Mouse (Mus musculus): ENCODE data around the gene Bola1. TPM values are rescaled to one million over a fixed set of nuclear protein-coding genes. Genes with fewer than 3 reads are reported as not detected.
"Not testable (repeated sequence)": the region's sequence is repeated elsewhere in the genome, so short reads cannot be mapped to it uniquely, and the experiment has no call there.

Gene Bola1
- polyA plus RNA-seq (2015; fragmentation: Nextera tagmentation; extraction: Ambion mirVana), result 45.2 and 46.0 TPM in 2 replicates

DNA sequence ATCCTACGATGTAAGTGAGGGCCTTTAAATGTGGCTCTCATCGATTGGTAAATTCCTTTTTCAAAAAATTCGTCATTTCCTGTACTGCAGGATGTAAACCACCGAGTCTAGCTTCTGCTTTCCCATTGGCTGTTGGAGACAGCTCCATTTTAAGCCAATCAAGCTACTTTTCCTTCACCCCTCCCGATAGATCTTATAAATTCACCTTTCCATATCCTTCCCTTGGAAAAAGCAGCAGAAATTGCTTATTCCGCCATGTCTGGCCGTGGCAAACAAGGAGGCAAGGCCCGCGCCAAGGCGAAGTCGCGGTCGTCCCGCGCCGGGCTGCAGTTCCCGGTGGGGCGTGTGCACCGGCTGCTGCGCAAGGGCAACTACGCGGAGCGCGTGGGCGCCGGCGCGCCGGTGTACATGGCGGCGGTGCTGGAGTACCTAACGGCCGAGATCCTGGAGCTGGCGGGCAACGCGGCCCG is at the start of gene Bola1, which contains the start of gene Hist2h2ab:
Gene Bola1, minus strand, starts transcription at position 49 of the 470 bp plus-strand sequence.
Gene Hist2h2ab, plus strand, starts transcription at position 205 of the 470 bp plus-strand sequence.
- peak; percentile 90 for ATAC-seq (ENCODE audit: insufficient number of reproducible peaks, low FRiP score, low TSS enrichment, low read depth)
- under 1% methylated on average over 35 of the region's 37 CpGs for WGBS
- peaks cover 16% of the 10 kb centered on the region for H3K4me1 ChIP-seq

DNA sequence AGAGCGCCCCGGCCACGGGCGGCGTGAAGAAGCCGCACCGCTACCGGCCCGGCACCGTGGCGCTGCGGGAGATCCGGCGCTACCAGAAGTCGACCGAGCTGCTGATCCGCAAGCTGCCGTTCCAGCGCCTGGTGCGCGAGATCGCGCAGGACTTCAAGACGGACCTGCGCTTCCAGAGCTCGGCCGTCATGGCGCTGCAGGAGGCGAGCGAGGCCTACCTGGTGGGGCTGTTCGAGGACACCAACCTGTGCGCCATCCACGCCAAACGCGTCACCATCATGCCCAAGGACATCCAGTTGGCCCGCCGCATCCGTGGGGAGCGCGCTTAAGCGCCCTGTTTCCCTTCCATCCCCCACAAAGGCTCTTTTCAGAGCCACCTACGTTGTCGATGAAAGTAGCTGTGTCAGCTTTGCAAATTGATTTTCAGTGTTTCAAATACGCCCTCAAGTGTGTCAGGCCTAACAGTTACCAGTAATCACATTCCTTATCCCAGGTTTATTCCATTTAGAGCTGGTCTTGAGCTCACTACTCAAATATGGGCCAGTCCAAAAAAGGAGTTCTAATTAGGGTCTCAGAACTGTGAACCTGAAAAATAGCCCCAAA is 49.4 kb upstream of the Bola1 start:
- WGBS, result 0% methylated on average over 12 of the region's 44 CpGs
- H3K27me3 ChIP-seq, H3K9me3 ChIP-seq, H3K36me3 ChIP-seq: not testable (repeated sequence)
- peak; percentile 7; the same call in 1 of the 2 replicates for ATAC-seq (ENCODE audit: insufficient number of reproducible peaks, low FRiP score, low TSS enrichment, low read depth)
- Histone ChIP-seq H3K9ac (0 out of 2 replicates have a peak overlapping the region, but pooled peaks have one; percentile 20), H3K4me1 (peaks cover 19% of the 10 kb centered on the region), H3K4me2 (peak overlapping the region; percentile 60), H3K4me3 (peak overlapping the region; percentile 52), H3K27ac (peak overlapping the region; percentile 96)

More for the DNA sequence above, at the start of gene Bola1, which contains the start of gene Hist2h2ab:
- H3K9ac ChIP-seq, result peak within 1 kb of the TSS; percentile 74
- no peaks in the 10 kb centered on the region for H3K27me3 ChIP-seq
- no peaks in the 10 kb centered on the region for H3K36me3 ChIP-seq
- H3K4me2 ChIP-seq, result peak within 1 kb of the TSS; percentile 75
- H3K27ac ChIP-seq, result peak within 1 kb of the TSS; percentile 99
- peak within 1 kb of the TSS; percentile 57 for H3K4me3 ChIP-seq
- H3K9me3 ChIP-seq, result no peaks in the 10 kb centered on the region

DNA sequence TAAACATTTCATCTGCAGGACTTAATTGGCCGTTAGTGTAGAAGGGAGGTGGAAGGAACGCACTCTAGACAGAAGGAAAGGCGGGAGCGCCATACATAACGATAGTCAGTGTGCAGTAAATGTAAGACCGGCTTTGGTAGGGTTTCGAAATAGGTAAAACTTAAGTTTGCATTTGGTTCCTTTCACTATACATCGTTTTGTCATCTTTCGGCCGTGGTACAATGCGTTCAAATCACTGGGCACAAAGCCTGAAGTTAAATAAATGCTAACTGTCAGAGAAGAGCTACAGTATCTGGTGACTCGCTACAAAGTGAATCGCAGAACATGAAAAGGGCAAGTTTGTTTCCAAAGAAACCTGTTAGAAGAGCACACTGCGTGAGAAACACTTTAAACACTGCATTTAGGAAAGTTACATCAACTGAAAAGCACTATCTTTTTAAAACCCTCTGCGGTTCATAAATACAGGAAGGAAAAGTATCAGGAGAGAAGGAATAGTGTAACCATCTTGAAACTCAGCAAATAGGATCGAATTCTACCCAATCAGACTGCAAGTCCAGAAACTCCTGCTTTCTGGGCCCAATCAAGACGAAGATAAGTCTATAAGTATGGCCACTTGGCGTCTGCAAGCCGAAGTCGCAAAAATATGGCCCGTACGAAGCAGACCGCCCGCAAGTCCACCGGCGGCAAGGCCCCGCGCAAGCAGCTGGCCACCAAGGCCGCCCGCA is 48.7 kb upstream of the Bola1 start, which contains the start of gene Hist2h3b:
Gene Hist2h3b, plus strand, starts transcription at position 604 of the 725 bp plus-strand sequence.
- Histone ChIP-seq H3K9me3 (no peaks in the 10 kb centered on the region), H3K4me2 (peak within 1 kb of the TSS; percentile 80)

DNA sequence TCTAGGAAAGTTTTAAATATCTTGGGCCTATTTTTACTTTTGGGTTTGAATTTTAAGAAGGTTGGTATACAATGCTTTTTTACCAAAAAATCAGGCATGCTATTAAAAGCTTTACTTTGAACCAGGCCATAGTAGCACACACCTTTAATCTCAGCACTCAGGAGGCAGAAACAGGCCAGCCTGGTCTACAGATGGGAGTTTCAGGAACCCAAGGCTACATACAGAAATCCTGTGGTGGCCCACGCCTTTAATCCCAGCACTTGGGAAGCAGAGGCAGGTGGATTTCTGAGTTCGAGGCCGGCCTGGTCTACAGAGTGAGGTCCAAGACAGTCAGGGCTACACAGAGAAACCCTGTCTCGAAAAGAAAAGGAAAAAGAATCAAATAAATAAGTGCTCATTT is 48.0 kb upstream of the Bola1 start:
- Histone ChIP-seq H3K4me3 (no peak overlapping the region), H3K9me3 (no peaks in the 10 kb centered on the region), H3K27ac (peak overlapping the region; percentile 92), H3K4me1 (peaks cover 21% of the 10 kb centered on the region), H3K27me3 (no peaks in the 10 kb centered on the region), H3K9ac (no peak overlapping the region), H3K4me2 (peak overlapping the region; percentile 47; the same call in 1 of the 2 replicates), H3K36me3 (no peaks in the 10 kb centered on the region)
- WGBS, result 83% methylated on average over 4 of the region's 4 CpGs
- no peak for ATAC-seq (ENCODE audit: insufficient number of reproducible peaks, low FRiP score, low TSS enrichment, low read depth)

More for the DNA sequence above, 48.7 kb upstream of the Bola1 start, which contains the start of gene Hist2h3b:
- Histone ChIP-seq H3K27me3 (no peaks in the 10 kb centered on the region), H3K9ac (0 out of 2 replicates have a peak within 1 kb of the TSS, but pooled peaks have one; percentile 20), H3K4me1 (peaks cover 20% of the 10 kb centered on the region), H3K4me3 (peak within 1 kb of the TSS; percentile 52), H3K27ac (peak within 1 kb of the TSS; percentile 96), H3K36me3 (no peaks in the 10 kb centered on the region)
- peak; percentile 69 for ATAC-seq (ENCODE audit: insufficient number of reproducible peaks, low FRiP score, low TSS enrichment, low read depth)
- WGBS, result 19% methylated on average over 30 of the region's 30 CpGs

DNA sequence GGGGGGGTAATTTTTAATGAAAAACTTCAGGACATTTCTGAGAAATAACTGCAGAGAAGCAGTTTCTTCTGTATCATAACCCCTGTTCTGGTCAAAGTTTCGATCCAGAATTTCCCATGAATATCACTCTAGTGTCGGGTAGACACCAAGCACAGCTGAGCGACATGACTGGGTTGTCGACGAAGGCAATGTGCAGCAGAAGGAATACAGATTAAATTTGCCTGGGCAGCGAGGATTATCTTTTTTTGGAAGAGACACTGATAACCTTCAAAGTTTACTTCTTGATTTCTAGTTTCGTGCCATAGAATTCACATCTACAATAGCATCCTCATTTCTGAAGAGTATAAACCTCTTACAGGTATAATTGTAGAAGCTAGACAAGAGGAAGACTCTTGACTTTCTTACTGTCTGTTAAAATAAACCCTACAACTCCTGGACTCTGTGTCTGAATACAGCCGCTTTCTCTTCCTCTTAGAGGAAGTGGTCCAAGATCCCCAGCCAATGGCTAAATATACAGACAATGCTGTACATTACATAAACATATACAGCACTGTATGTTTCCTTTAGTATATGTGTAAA is 46.7 kb upstream of the Bola1 start:
- H3K36me3 ChIP-seq, result no peaks in the 10 kb centered on the region
- H3K9me3 ChIP-seq, result no peaks in the 10 kb centered on the region
- H3K27me3 ChIP-seq, result no peaks in the 10 kb centered on the region
- H3K4me2 ChIP-seq, result no peak overlapping the region
- WGBS, result 92% methylated on average over 8 of the region's 8 CpGs
- peaks cover 31% of the 10 kb centered on the region for H3K4me1 ChIP-seq
- ATAC-seq (ENCODE audit: insufficient number of reproducible peaks, low FRiP score, low TSS enrichment, low read depth), result no peak
- H3K27ac ChIP-seq, result no peak overlapping the region
- H3K9ac ChIP-seq, result no peak overlapping the region
- no peak overlapping the region for H3K4me3 ChIP-seq

DNA sequence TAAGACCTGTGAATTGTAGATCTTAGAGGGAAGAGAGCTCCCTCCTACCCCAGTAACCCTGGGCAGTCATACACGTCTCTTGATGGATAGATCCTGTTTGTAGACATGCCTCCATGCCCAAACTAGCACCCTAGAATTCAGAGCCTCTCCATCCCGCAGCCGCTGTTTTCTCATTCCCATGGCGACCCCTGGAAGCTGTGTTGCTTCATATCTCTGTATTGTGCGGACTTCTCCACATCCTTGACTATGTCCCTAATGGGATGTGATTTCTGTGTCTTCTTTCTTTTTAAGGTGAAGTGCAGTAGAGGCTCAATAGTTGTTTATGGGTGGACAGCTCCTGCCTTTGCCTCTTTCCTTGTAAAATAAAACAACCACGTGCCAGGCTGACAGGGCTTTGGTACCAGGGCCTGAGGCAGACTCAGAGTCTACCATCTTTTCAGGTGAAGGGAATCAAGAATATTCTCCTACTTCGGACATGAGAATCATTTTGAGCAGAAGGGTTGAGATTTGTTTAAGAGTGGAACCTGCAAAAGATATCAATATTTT is 45.0 kb upstream of the Bola1 start:
- Histone ChIP-seq H3K27ac (peak overlapping the region; percentile 98), H3K4me3 (peak overlapping the region; percentile 59), H3K27me3 (no peaks in the 10 kb centered on the region), H3K9me3 (no peaks in the 10 kb centered on the region), H3K4me1 (peaks cover 27% of the 10 kb centered on the region), H3K4me2 (peak overlapping the region; percentile 52), H3K36me3 (no peaks in the 10 kb centered on the region), H3K9ac (peak overlapping the region; percentile 40; the same call in 1 of the 2 replicates)
- ATAC-seq (ENCODE audit: insufficient number of reproducible peaks, low FRiP score, low TSS enrichment, low read depth), result no peak
- WGBS, result 71% methylated on average over 7 of the region's 7 CpGs

DNA sequence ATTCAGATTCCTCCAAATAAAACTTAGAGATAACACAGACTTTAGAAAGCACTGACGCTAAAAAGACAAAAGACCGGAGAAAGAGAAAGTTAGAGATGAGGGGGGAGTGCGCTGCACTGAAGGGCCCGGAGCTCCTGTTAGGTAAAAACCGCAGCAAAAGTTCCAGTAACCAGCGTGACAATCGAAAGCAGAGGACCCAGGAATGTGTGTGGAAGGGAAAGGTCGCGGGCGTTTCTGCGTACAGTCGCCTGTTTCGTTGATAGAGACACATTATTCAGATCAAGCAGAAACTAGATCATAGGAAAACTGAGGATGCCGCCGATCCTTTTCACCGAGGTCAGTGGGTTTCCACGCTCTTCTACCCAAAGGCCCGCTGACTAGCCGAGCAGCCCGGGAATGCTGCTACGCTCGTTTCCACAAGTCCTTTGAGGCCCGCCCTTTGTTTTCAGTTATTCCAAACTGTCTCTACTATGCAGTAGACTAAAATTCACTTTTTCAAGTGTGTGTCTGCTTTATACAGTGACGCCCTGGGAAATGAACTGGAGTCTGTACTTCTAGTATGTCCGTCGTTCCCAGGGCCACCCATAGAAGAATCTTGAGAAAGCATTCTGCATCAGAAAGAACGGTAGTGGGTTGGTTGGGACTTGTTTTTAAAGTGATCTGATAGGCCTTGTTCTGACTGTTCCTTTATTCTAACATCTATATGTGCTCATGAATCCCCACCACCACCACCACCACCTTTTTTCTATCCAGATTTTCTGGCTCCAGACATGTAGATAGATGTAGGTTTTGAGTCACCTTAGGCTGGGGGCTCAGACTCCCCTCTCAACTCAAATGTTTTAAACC is 44.3 kb upstream of the Bola1 start:
- peak overlapping the region; percentile 40 for H3K9ac ChIP-seq
- peak overlapping the region; percentile 52 for H3K4me2 ChIP-seq
- H3K36me3 ChIP-seq, result no peaks in the 10 kb centered on the region
- peaks cover 27% of the 10 kb centered on the region for H3K4me1 ChIP-seq
- 6% methylated on average over 27 of the region's 27 CpGs for WGBS
- H3K9me3 ChIP-seq, result no peaks in the 10 kb centered on the region
- peak overlapping the region; percentile 59 for H3K4me3 ChIP-seq
- H3K27me3 ChIP-seq, result no peaks in the 10 kb centered on the region
- no peak for ATAC-seq (ENCODE audit: insufficient number of reproducible peaks, low FRiP score, low TSS enrichment, low read depth)
- H3K27ac ChIP-seq, result peak overlapping the region; percentile 98

DNA sequence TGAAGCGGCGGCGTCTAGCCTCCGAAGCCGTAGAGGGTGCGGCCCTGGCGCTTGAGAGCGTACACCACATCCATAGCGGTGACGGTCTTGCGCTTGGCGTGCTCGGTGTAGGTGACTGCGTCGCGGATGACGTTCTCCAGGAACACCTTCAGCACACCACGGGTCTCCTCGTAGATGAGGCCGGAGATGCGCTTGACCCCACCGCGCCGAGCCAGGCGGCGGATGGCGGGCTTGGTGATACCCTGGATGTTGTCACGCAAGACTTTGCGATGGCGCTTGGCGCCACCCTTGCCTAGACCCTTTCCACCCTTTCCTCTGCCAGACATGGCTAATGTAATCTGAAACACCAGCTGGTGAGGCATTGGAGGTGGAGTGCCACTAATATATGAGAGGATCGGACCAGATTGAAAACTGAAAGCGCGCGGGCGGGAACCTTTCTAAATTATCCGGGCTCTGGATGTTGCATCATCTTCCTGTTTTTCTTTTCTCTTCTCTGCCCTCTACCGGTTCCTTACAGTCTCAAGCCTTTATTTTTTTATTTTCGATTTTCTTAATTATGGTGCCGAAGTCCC is 43.6 kb upstream of the Bola1 start, which contains the start of gene Hist2h4:
Gene Hist2h4, minus strand, starts transcription at position 333 of the 572 bp plus-strand sequence.
- no peaks in the 10 kb centered on the region for H3K9me3 ChIP-seq
- peak; percentile 88 for ATAC-seq (ENCODE audit: insufficient number of reproducible peaks, low FRiP score, low TSS enrichment, low read depth)
- peak within 1 kb of the TSS; percentile 73 for H3K9ac ChIP-seq
- under 1% methylated on average over 40 of the region's 40 CpGs for WGBS
- peak within 1 kb of the TSS; percentile 69 for H3K4me2 ChIP-seq
- peak within 1 kb of the TSS; percentile 59 for H3K4me3 ChIP-seq
- no peaks in the 10 kb centered on the region for H3K27me3 ChIP-seq
- no peaks in the 10 kb centered on the region for H3K36me3 ChIP-seq
- H3K27ac ChIP-seq, result peak within 1 kb of the TSS; percentile 98
- H3K4me1 ChIP-seq, result peaks cover 25% of the 10 kb centered on the region

DNA sequence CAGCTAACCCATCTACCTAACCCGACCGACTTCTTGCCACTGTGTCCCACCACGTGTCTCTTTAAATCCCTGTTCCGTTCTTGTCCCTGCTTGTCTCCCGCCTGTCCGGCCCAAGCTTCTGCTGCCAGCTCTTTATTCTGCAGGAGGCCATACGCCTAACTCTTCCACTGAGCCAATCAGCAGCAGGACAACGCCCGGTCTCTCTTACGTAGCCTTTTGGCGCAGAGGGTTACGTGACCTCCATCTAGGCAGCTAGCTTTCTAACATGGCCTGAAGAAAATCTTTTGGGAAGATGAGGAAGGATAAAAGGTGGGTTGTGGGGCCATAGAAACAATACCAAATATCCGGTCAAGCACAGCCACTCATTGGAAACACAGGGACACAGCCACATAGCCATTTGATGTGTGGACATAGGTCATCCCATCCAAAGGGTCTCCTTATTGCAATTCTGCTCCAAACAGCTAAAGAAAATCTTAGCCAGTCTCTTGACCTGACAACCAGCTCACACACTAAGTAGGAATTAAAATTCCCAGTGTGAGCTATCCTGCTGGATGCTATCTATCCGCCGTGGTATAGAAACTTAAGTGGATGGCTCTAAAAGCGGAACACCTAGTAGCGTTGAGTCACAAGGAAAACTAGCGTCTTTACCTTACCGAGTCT is 42.8 kb upstream of the Bola1 start:
- WGBS, result under 1% methylated on average over 19 of the region's 19 CpGs
- no peaks in the 10 kb centered on the region for H3K36me3 ChIP-seq
- peaks cover 22% of the 10 kb centered on the region for H3K4me1 ChIP-seq
- peak overlapping the region; percentile 98 for H3K27ac ChIP-seq
- H3K27me3 ChIP-seq, result no peaks in the 10 kb centered on the region
- peak overlapping the region; percentile 69 for H3K4me2 ChIP-seq
- H3K9ac ChIP-seq, result peak overlapping the region; percentile 73
- H3K4me3 ChIP-seq, result peak overlapping the region; percentile 59
- no peaks in the 10 kb centered on the region for H3K9me3 ChIP-seq
- ATAC-seq (ENCODE audit: insufficient number of reproducible peaks, low FRiP score, low TSS enrichment, low read depth), result peak; percentile 81

DNA sequence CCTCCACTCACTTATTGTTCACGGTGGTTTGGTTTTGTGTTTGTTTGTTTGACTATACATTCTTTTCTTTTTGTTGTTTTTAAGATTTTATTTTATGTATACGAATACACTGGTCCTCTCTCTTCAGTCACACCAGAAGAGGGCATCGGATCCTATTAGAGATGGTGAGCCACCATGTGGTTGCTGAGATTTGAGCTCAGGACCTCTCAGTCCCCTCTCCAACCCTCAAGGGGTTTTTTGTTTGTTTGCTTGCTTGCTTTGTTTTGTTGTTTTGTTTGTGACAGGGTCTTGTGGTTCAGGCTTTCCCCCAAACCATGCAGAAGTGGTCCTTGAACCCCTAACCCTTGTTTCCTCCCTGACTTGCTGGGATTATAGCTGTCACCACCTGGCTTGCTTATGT is 42.1 kb upstream of the Bola1 start:
- Histone ChIP-seq H3K4me3 (peak overlapping the region; percentile 59), H3K9ac (0 out of 2 replicates have a peak overlapping the region, but pooled peaks have one; percentile 73), H3K9me3 (no peaks in the 10 kb centered on the region), H3K27me3 (no peaks in the 10 kb centered on the region), H3K36me3 (no peaks in the 10 kb centered on the region), H3K4me1 (peaks cover 23% of the 10 kb centered on the region), H3K4me2 (peak overlapping the region; percentile 69), H3K27ac (peak overlapping the region; percentile 98)
- no peak for ATAC-seq (ENCODE audit: insufficient number of reproducible peaks, low FRiP score, low TSS enrichment, low read depth)
- 53% methylated on average over 3 of the region's 3 CpGs for WGBS
